Mouse (Mus musculus): ENCODE measurements around the gene Olfr608.

DNA sequence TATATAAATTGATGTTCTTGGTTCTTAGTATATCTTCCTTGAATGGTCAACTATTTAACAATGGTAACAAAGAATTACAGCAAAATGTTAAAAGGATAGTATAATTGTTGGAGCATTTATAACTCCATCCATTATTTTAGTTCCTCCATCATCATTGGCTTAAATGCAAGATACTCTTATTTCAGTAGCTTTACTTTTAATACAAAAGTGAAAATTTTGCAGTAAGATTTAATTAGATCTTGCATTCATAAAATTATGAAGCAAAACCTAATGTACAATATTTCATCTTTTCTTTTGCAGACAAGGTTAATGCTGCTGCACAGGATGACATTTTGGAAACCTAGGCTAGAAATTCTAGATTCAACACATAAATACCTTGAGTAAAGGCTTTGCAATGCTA is at the start of gene Olfr608:
- no peak for TF ChIP-seq POLR2A (IDR thresholded peaks at IDR 0.05; ENCODE audit: control insufficient read depth, low read depth, low read length)
- no peak for TF ChIP-seq CTCF (IDR thresholded peaks at IDR 0.05; ENCODE audit: control insufficient read depth, insufficient read depth, insufficient replicate concordance, low read depth, low read length)
